Comparison of ENCODE assay signal across 14 mouse cellular contexts in genomic region chr7:66094141-66094540, GRCm38 (mm10). TPM values are rescaled to one million over a fixed set of nuclear protein-coding genes. Genes with fewer than 3 reads are reported as not detected.
DNase-seq lines count a peak whose midpoint lies in the region.
"Had no signal": no experiment of that assay in that cellular context is flagged by ENCODE, and none has a peak within 500 bp of the region (broad histone marks: within the 10 kb centered on the region; RNA-seq: fewer than 3 reads in every experiment).

No protein-coding gene starts in this region.

- DNase-seq in gastrocnemius, adult 18-20 months (ENCODE audit: low spot score), result peak; percentile 57
- DNase-seq in gastrocnemius, postnatal 14 days, result no peak
- peak; percentile 29 for DNase-seq in layer of hippocampus, adult 11-12 months (ENCODE audit: low spot score)
- DNase-seq in layer of hippocampus, adult 9-11 months, result no peak
- peak; percentile 59 for DNase-seq in cerebellum, adult 9-10 months
- DNase-seq in testis, postnatal 10 days (ENCODE audit: low spot score), result peak; percentile 63
- DNase-seq in T-cell, adult 2 months (ENCODE audit: low spot score), result no peak
- DNase-seq: lung, postnatal 4 days; retina, postnatal 1 day; thymus, adult 2 months had no signal

- intact Hi-C loops in gastrocnemius, postnatal 14 days (cut with DNase I; ENCODE audit: low total_unique reads), result no loop called here

RNA-seq across cellular contexts. Expression of gene Selenos, which starts 14.7 kb away (rescaled TPM):
- 10 to 100 TPM; 32.0 to 32.5 TPM for total RNA-seq in gastrocnemius, adult 18-20 months (2021)
- total RNA-seq in gastrocnemius, postnatal 14 days (2021), result 10 to 100 TPM; 23.9 to 24.3 TPM

RNA-seq across cellular contexts. Expression of gene Chsy1, which starts 15.2 kb away (rescaled TPM):
- 1 to 10 TPM; 3.1 to 3.8 TPM for total RNA-seq in gastrocnemius, adult 18-20 months (2021)
- 1 to 10 TPM; 6.9 to 7.6 TPM for total RNA-seq in gastrocnemius, postnatal 14 days (2021)

RNA-seq across cellular contexts. Expression of gene Snrpa1, which starts 35.3 kb away (rescaled TPM):
- total RNA-seq in gastrocnemius, adult 18-20 months (2021), result 10 to 100 TPM; 17.1 to 17.6 TPM
- total RNA-seq in gastrocnemius, postnatal 14 days (2021), result 10 to 100 TPM; 17.3 to 17.9 TPM

RNA-seq across cellular contexts. Expression of gene Gm45213, which starts 50.7 kb away (rescaled TPM):
- not detected for total RNA-seq in gastrocnemius, adult 18-20 months (2021)
- total RNA-seq in gastrocnemius, postnatal 14 days (2021), result not detected
- total RNA-seq: gastrocnemius, adult 8-10 months; layer of hippocampus, adult 18-20 months; left cerebral cortex, postnatal 36 days; MEL had no signal

Comparison
In these comparisons a context has a peak if more than half of its experiments do, and no peak if none do; other contexts are left out.
1. DNase-seq: peak in gastrocnemius, adult 18-20 months (single experiment), layer of hippocampus, adult 11-12 months (single experiment), cerebellum, adult 9-10 months (single experiment) and testis, postnatal 10 days (single experiment); none in gastrocnemius, postnatal 14 days (single experiment), layer of hippocampus, adult 9-11 months (single experiment) and T-cell, adult 2 months (single experiment).